Mouse (Mus musculus) monocyte, adult 59 days (primary cell): ENCODE results near the gene Ddx42. TPM values are rescaled to one million over a fixed set of nuclear protein-coding genes. Genes with fewer than 3 reads are reported as not detected.

Source experiments
- total RNA-seq, 2 experiments: library from RNA; stranded (reverse); gene quantifications; one replicate each; pipeline ENCODE4 v1.2.4; 2023

Ddx42 gene
- total RNA-seq: 10 to 100 TPM; 47.0 to 51.3 TPM

DNA sequence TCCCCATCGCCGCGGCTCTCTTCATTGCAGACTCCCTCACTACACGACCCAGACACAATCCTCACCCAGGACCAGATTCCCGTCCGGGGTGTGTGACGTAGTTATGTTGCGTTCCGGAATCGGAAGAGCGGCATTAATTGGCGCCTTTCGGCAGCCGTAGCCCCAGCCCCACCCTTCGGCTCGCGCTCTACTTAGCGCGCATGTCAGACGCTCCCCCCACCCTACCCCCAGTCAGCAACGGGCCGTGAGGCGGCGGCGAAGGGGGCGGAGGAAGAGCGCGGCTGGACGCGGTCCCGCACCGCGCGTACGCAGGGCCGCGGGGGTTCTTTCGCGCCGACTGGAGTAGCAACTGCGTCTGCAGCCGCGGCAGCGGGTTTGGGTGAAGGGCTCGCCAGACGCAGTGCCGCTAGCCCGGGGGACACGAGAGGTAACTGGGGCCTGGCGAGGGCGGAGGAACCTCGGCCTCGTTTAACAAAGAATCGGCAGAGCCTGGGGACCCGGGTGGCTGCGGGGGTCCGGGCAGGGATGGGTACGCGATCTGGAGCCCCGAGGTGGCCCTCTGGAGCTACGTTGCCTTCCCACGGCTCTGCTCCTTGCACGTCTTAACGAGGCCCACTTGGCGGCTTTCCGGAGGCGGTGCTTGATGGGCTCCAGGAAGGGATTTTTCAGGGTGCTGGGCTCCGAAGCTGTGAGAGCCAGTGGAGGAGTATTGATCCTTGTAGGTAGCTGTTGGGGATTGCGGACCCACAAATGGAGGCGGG lies at the start of gene Ddx42:
Gene Ddx42 (plus strand): TSS at position 197 of the 761 bp plus-strand sequence.

GRCm38 (mm10) chr11:106202123-106202465 lies 14.6 kb upstream of the Ddx42 start, which contains the start of gene Strada:
Gene Strada, minus strand, starts transcription at chr11:106202168.

GRCm38 (mm10) chr11:106215927-106216729 lies 598 bp upstream of the Ddx42 start, which contains the start of gene Ccdc47:
Gene Ccdc47, minus strand, starts transcription at chr11:106216344.

GRCm38 (mm10) chr11:106255685-106256451 lies 39.1 kb downstream of the Ddx42 start, which contains the start of the genes Ftsj3 and Psmc5:
Gene Ftsj3, minus strand, starts transcription at chr11:106256079.
Gene Psmc5, plus strand, starts transcription at chr11:106256154.

DNA sequence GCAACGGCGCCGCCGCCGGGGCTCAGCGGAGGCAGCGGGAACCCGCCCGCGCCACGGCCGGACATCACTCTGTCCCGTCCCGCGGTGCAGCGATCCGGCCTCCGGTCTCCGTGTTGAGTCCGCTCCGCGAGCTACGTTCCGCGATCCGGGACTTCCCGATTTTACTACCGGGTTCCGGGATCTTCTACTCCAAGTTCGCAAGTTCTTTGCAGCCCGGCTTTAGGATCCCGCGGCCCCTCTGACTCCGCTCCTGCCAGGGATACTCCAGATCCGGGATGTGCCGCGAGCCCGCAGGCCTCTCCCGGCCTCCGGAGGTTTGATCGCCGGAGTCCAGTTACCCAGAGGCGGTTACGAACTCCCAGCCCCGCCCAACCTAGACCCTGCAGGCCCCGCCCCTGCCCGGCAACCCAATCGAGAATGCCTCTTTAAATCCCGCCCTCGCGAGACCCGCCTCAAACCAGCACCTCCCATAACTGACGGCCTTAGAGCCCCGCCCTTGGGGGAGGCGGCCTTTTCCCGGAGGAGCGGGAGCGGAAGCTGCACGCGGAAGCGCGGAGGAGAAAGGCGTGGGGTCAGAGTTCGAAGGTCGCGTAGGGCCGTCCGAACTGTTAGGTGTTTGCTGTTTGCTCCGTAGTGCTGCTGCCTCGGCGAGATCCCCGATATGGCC lies 56.1 kb downstream of the Ddx42 start, which contains the start of gene Smarcd2:
Gene Smarcd2 (minus strand): TSS at position 329 of the 667 bp plus-strand sequence.

DNA sequence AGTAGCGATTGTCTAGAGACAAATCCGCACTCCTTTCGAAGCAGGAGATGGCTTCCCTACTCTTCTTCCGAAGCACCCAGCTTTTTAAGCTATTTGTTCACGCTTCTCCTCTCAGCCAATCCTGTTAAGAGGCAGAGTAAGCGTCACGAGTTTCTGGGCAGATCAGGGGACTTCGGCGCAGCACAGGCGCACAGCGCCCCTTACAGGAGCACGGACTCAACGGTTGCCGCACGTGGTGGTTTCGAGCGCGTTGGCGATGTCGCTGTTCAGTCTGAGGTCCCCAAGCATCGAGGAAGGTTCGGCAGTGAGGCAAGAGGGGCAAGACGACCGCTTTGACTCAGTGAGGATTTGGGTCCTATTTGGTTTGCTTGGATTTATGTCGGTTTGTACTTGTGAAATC lies 59.7 kb downstream of the Ddx42 start, which contains the start of gene Tcam1:
Gene Tcam1 (plus strand): TSS at position 219 of the 400 bp plus-strand sequence.

Other genes with a start within 250 kb of the Ddx42 start
- 100 to 1,000 TPM; 573 to 595 TPM for gene Ace, start 249.0 kb upstream of the Ddx42 start, total RNA-seq
- gene Ace3, start 222.3 kb upstream of the Ddx42 start, total RNA-seq: under 1 TPM in 1 of 2 experiments, not detected in 1; 0.39 TPM
- not detected for gene Kcnh6, start 208.8 kb upstream of the Ddx42 start, total RNA-seq
- 10 to 100 TPM; 59.0 to 63.9 TPM for gene Dcaf7, start 180.1 kb upstream of the Ddx42 start, total RNA-seq
- 1 to 10 TPM; 6.0 to 6.9 TPM for gene Taco1, start 150.9 kb upstream of the Ddx42 start, total RNA-seq
- gene Map3k3, start 132.3 kb upstream of the Ddx42 start, total RNA-seq: 100 to 1,000 TPM; 227 to 231 TPM
- gene Gm10840, start 56.1 kb upstream of the Ddx42 start, total RNA-seq: 10 to 100 TPM in 1 of 2 experiments, 1 to 10 TPM in 1; 8.6 to 10.8 TPM
- 100 to 1,000 TPM; 248 to 268 TPM for gene Limd2, start 56.1 kb upstream of the Ddx42 start, total RNA-seq
- gene Strada, start 14.8 kb upstream of the Ddx42 start, total RNA-seq: 10 to 100 TPM; 26.6 to 29.1 TPM
- 10 to 100 TPM; 37.6 to 52.1 TPM for gene Ccdc47, start 582 bp upstream of the Ddx42 start, total RNA-seq
- gene Ftsj3, start 39.2 kb downstream of the Ddx42 start, total RNA-seq: 10 to 100 TPM; 24.5 to 31.0 TPM
- gene Psmc5, start 39.2 kb downstream of the Ddx42 start, total RNA-seq: 10 to 100 TPM; 36.6 to 43.2 TPM
- gene Smarcd2, start 56.0 kb downstream of the Ddx42 start, total RNA-seq: 100 to 1,000 TPM; 102 to 106 TPM
- not detected for gene Tcam1, start 59.7 kb downstream of the Ddx42 start, total RNA-seq
- gene Gh, start 84.9 kb downstream of the Ddx42 start, total RNA-seq: not detected
- gene Cd79b, start 97.8 kb downstream of the Ddx42 start, total RNA-seq: 10 to 100 TPM; 12.8 to 15.6 TPM
- gene Scn4a, start 136.4 kb downstream of the Ddx42 start, total RNA-seq: 1 to 10 TPM in 1 of 2 experiments, under 1 TPM in 1; 0.12 to 1.5 TPM
- gene Prr29, start 148.5 kb downstream of the Ddx42 start, total RNA-seq: not detected
- gene Icam2, start 171.1 kb downstream of the Ddx42 start, total RNA-seq: 10 to 100 TPM; 31.1 to 34.8 TPM